Mouse (Mus musculus) brain, embryonic 14.5 days (tissue): ENCODE measurements at regions not wholly inside any gene's neighbourhood (a gene's known extent, or its start where the extent isn't known, plus 50 kb on each side); places are given as distances from the start of the nearest gene placed in this dataset.

Experiments used
- DNase-seq: peaks from one replicate; pipeline ENCODE4 v3.0.0-alpha.2; 2011; ENCODE audit warnings: low read depth
- CTCF ChIP-seq: fragments of 200-500 bp; IDR thresholded peaks from 2 replicates; pipeline ENCODE4 v1.5.1; 2012; ENCODE audit warnings: inconsistent platforms, mild to moderate bottlenecking, moderate library complexity, borderline replicate concordance; ENCODE audit not compliant: insufficient read depth, insufficient read length; ENCODE audit errors: extremely low read depth
- POLR2A ChIP-seq: fragments of 200-500 bp; IDR thresholded peaks from 2 replicates; pipeline ENCODE4 v1.6.1; 2012; ENCODE audit warnings: mild to moderate bottlenecking, inconsistent platforms, borderline replicate concordance; ENCODE audit not compliant: poor library complexity, insufficient read depth, insufficient read length, severe bottlenecking; ENCODE audit errors: extremely low read depth

GRCm38 (mm10) chr3:35178759-35179440 lies 528.7 kb downstream of the Sox2 start:
- no peak for DNase-seq
- no peak for TF ChIP-seq CTCF
- TF ChIP-seq POLR2A, result no peak

GRCm38 (mm10) chr3:35208526-35208925 lies 545.4 kb upstream of the Atp11b start:
- DNase-seq, result peak; percentile 59
- no peak for TF ChIP-seq POLR2A
- no peak for TF ChIP-seq CTCF

- no peak for TF ChIP-seq CTCF
- TF ChIP-seq POLR2A, result no peak
- DNase-seq, result no peak
Observed at GRCm38 (mm10) chr3:35219394-35219793, 534.5 kb upstream of the Atp11b start.

GRCm38 (mm10) chr3:35221183-35221582 lies 532.7 kb upstream of the Atp11b start:
- TF ChIP-seq POLR2A, result no peak
- no peak for TF ChIP-seq CTCF
- DNase-seq, result no peak

- DNase-seq, result peak; percentile 59
Observed at GRCm38 (mm10) chr3:35222251-35222650, 531.7 kb upstream of the Atp11b start.

GRCm38 (mm10) chr3:35225051-35225701 lies 528.7 kb upstream of the Atp11b start:
- no peak for TF ChIP-seq CTCF
- no peak for TF ChIP-seq POLR2A
- DNase-seq, result peak; percentile 95

More at GRCm38 (mm10) chr3:35222251-35222650, 531.7 kb upstream of the Atp11b start:
- TF ChIP-seq POLR2A (no peak), CTCF (no peak)

- DNase-seq, result no peak
Observed at GRCm38 (mm10) chr3:35225774-35226365, 528.0 kb upstream of the Atp11b start.

GRCm38 (mm10) chr3:35231158-35231928 lies 522.6 kb upstream of the Atp11b start:
- no peak for DNase-seq
- TF ChIP-seq CTCF, result no peak
- TF ChIP-seq POLR2A, result no peak

More at GRCm38 (mm10) chr3:35225774-35226365, 528.0 kb upstream of the Atp11b start:
- TF ChIP-seq POLR2A (no peak), CTCF (no peak)

- peak; percentile 58 for DNase-seq
- TF ChIP-seq CTCF (no peak), POLR2A (no peak)
Observed at GRCm38 (mm10) chr3:35232487-35232886, 521.4 kb upstream of the Atp11b start.

GRCm38 (mm10) chr3:35235066-35235465 lies 518.8 kb upstream of the Atp11b start:
- TF ChIP-seq CTCF (no peak), POLR2A (no peak)
- DNase-seq, result no peak

- TF ChIP-seq POLR2A, result no peak
- no peak for TF ChIP-seq CTCF
- DNase-seq, result peak; percentile 58
Observed at GRCm38 (mm10) chr3:35235772-35236171, 518.1 kb upstream of the Atp11b start.
